Mouse (Mus musculus): ENCODE measurements around the gene 3110040M04Rik. TPM values are rescaled to one million over a fixed set of nuclear protein-coding genes. Genes with fewer than 3 reads are reported as not detected.

3110040M04Rik gene
- total and polyA plus RNA-seq, 3 experiments = 0.19 to 0.25 TPM; not detected in 1

GRCm38 (mm10) chr1:151224536-151224935 lies 20.6 kb downstream of the 3110040M04Rik start:
- DNase-seq (ENCODE audit: low read depth, low spot score) = no peak
- H3K9me3 ChIP-seq (replicated peaks; ENCODE audit: insufficient read depth, low read length) = no peaks in the 10 kb centered on the region
- peaks cover 0 to under 1% of the 10 kb centered on the region in 2 experiments; a peak in 1 of 4 replicates for H3K4me1 ChIP-seq (ENCODE audit: control insufficient read depth in 1 of 2, insufficient read depth in 2 of 2, low read length in 2 of 2)
- peaks cover 0 to under 1% of the 10 kb centered on the region in 2 experiments; a peak in 2 of 4 replicates for H3K36me3 ChIP-seq (ENCODE audit: control insufficient read depth in 1 of 2, insufficient read depth in 2 of 2, low read length in 2 of 2)
- H3K27me3 ChIP-seq (ENCODE audit: control insufficient read depth in 1 of 2, insufficient read depth in 2 of 2, low read length in 2 of 2) = no peaks in the 10 kb centered on the region
- no peak overlapping the region for H3K9ac ChIP-seq (ENCODE audit: control insufficient read depth, low read depth, low read length, poor library complexity, severe bottlenecking)
- TF ChIP-seq TBP (IDR thresholded peaks at IDR 0.05; ENCODE audit: low read depth, low read length) (no peak), MYC (IDR thresholded peaks at IDR 0.05; ENCODE audit: low read depth, low read length) (no peak), SMC3 (IDR thresholded peaks at IDR 0.05; ENCODE audit: low read depth, low read length) (no peak), ZMIZ1 (IDR thresholded peaks at IDR 0.05; ENCODE audit: low read depth, low read length) (no peak), MXI1 (IDR thresholded peaks at IDR 0.05; ENCODE audit: low read depth, low read length) (no peak), RAD21 (IDR thresholded peaks at IDR 0.05; ENCODE audit: low read depth, low read length) (no peak), MAZ (IDR thresholded peaks at IDR 0.05; ENCODE audit: low read depth, low read length) (no peak), NRF1 (IDR thresholded peaks at IDR 0.05; ENCODE audit: insufficient read depth, low read depth, low read length, poor library complexity, severe bottlenecking) (no peak), POLR2AphosphoS2 (IDR thresholded peaks at IDR 0.05; ENCODE audit: low read length) (no peak), NELFE (IDR thresholded peaks at IDR 0.05; ENCODE audit: low read depth, low read length) (no peak), MAX (IDR thresholded peaks at IDR 0.05; ENCODE audit: low read length) (no peak), MYB (IDR thresholded peaks at IDR 0.05; ENCODE audit: low read depth, low read length) (no peak), ZC3H11A (IDR thresholded peaks at IDR 0.05; ENCODE audit: low read depth, low read length) (no peak), TCF12 (IDR thresholded peaks at IDR 0.05; ENCODE audit: low read depth, low read length) (no peak), ZNF384 (IDR thresholded peaks at IDR 0.05; ENCODE audit: low read depth, low read length) (no peak), CHD1 (IDR thresholded peaks at IDR 0.05; ENCODE audit: low read depth, low read length) (no peak), ZKSCAN1 (IDR thresholded peaks at IDR 0.05; ENCODE audit: low read depth, low read length) (no peak)
- no peak overlapping the region for H3K27ac ChIP-seq (ENCODE audit: control insufficient read depth, low read depth, low read length)
- no peaks in the 10 kb centered on the region for H3K79me2 ChIP-seq (ENCODE audit: control insufficient read depth, insufficient read depth, low read length, poor library complexity)
- no peak overlapping the region for H3K4me3 ChIP-seq (ENCODE audit: control insufficient read depth in 1 of 2, insufficient read depth in 1 of 2, low read depth in 2 of 2, low read length in 2 of 2)

GRCm38 (mm10) chr1:151227506-151227905 lies 23.6 kb downstream of the 3110040M04Rik start:
- no peaks in the 10 kb centered on the region for H3K4me1 ChIP-seq (ENCODE audit: control insufficient read depth in 1 of 2, insufficient read depth in 2 of 2, low read length in 2 of 2)
- no peaks in the 10 kb centered on the region for H3K27me3 ChIP-seq (ENCODE audit: control insufficient read depth in 1 of 2, insufficient read depth in 2 of 2, low read length in 2 of 2)
- no peaks in the 10 kb centered on the region for H3K79me2 ChIP-seq (ENCODE audit: control insufficient read depth, insufficient read depth, low read length, poor library complexity)
- no peak for DNase-seq (ENCODE audit: low read depth, low spot score)
- no peak overlapping the region for H3K27ac ChIP-seq (ENCODE audit: control insufficient read depth, low read depth, low read length)
- no peak for TF ChIP-seq ZC3H11A (IDR thresholded peaks at IDR 0.05; ENCODE audit: low read depth, low read length)
- TF ChIP-seq KAT2A (conservative IDR thresholded peaks at IDR 0.05; ENCODE audit: low read depth, low read length) = no peak
- TF ChIP-seq POLR2AphosphoS5 (IDR thresholded peaks at IDR 0.05; ENCODE audit: borderline replicate concordance, low read depth, low read length) = no peak
- no peak for TF ChIP-seq HCFC1 (IDR thresholded peaks at IDR 0.05; ENCODE audit: low read depth, low read length)
- no peak for TF ChIP-seq CTCF (IDR thresholded peaks at IDR 0.05 in 2 of 3, conservative IDR thresholded peaks at IDR 0.05 in 1 of 3; ENCODE audit: control insufficient read depth in 1 of 3, insufficient read depth in 1 of 3, low read depth in 2 of 3, low read length in 3 of 3, poor library complexity in 1 of 3, severe bottlenecking in 1 of 3)
- H3K9ac ChIP-seq (ENCODE audit: control insufficient read depth, low read depth, low read length, poor library complexity, severe bottlenecking) = no peak overlapping the region
- H3K9me3 ChIP-seq (replicated peaks; ENCODE audit: insufficient read depth, low read length) = no peaks in the 10 kb centered on the region
- no peak overlapping the region for H3K4me3 ChIP-seq (ENCODE audit: control insufficient read depth in 1 of 2, insufficient read depth in 1 of 2, low read depth in 2 of 2, low read length in 2 of 2)
- H3K36me3 ChIP-seq (ENCODE audit: control insufficient read depth in 1 of 2, insufficient read depth in 2 of 2, low read length in 2 of 2) = no peaks in the 10 kb centered on the region

Measured in MEL (cell line).